Mouse (Mus musculus) c-Kit-negative CD71-positive TER-119-positive erythroid progenitor cells, embryonic 14.5 days (primary cell): ENCODE data around the gene Trpm6.
A peak's percentile ranks its signal among the peaks of the same experiment; 100 is the strongest.
"Not testable (repeated sequence)": the region's sequence is repeated elsewhere in the genome, so short reads cannot be mapped to it uniquely, and the experiment has no call there.

ENCODE experiments used
- DNase-seq: peaks from one replicate; pipeline ENCODE4 v3.0.0-alpha.2; 2013; ENCODE audit warnings: low read depth, low spot score

The Trpm6 gene

DNA sequence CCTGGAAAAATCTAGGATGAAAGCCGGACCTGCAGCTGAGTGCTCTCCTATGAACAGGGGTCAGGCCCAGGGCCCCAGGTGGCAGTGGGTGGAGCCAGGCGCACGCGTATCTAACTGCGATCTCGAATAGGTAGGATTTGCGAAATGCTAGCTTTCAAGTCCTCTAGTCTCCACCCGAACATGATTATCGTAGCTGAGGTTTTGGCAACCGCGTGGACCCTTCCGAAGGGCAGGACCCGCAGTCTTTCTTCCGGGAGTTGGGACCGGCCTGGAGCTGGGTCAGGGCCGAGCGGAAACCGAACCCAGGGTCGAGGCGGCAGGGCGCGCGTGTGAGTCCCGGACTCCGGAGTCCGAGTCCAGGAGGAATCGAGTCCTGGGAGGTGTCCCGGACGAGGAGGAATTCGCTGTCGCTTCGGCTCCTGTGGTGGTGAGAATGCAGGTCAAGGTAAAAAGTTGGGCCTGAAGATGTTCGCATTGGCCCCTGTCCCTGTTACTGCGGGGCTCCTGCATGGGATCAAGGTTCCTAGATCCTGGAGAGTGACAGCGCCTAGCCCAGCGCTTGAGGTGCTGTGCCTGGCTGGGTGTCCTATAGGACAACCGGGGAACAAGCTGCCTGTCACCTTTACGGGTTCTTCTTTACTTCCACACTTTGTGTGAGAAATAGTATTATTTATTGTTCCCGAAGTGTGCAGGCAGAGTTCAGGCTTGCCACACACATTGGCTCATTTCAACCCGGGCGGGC is at the start of gene Trpm6:
Trpm6 (plus strand) TSS at position 386 of the 742 bp plus-strand sequence.
- DNase-seq, result no peak

GRCm38 (mm10) chr19:18708101-18708500 is 41.7 kb upstream of the Trpm6 start:
- DNase-seq, result no peak

DNA sequence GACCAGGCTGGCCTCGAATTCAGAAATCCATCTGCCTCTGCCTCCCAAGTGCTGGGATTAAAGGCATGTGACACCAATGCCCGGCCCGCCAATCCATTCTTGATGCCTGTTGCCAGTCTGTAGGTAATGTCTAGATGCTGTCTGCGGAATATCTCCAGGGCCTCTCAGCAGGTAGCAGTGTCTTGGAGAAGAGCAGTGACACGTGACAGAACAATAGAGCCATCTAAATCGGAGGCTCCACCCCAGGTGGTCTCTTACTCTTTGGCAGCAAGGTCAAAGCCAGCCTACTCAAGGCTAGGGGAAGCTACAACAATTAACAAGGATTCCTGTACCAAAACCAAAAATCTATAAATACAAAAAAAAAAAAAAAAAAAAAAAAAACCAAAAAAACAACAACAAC is 38.9 kb upstream of the Trpm6 start:
- no peak for DNase-seq

- no peak for DNase-seq
Observed at GRCm38 (mm10) chr19:18711589-18711988, 38.2 kb upstream of the Trpm6 start.

DNA sequence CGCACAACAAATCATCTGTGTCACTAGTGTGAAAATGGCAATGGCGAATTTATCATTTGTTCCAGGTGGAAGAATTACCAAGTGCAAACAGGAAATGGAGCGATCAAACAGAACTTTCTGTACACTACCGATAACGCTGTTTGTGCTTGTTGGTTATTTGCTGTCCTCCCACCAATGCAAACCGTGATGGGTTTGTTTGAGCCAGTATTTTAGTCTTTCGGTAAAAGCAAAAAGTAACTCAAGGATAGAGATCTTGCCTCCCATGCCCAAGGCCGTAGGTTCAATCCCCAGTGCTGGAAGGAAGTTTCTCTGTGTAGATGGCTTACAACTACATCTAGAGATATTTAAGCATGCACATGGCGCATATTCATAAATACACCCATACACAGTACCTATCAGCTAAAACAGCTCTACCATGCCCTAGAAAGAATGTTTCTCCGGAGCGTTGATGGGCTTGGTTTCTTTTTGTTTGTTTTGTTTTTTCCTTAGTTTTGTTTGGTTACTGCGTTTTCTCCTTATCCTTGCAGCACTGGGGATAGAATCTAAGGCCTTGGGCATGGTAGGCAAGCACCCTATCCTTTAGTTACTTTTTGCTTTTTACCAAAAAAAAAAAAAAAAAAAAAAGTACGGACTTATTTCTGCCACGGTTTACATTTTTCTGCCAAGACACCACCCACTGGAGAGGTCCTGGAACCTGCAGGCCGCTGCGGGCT is 37.5 kb upstream of the Trpm6 start:
- DNase-seq, result no peak

DNA sequence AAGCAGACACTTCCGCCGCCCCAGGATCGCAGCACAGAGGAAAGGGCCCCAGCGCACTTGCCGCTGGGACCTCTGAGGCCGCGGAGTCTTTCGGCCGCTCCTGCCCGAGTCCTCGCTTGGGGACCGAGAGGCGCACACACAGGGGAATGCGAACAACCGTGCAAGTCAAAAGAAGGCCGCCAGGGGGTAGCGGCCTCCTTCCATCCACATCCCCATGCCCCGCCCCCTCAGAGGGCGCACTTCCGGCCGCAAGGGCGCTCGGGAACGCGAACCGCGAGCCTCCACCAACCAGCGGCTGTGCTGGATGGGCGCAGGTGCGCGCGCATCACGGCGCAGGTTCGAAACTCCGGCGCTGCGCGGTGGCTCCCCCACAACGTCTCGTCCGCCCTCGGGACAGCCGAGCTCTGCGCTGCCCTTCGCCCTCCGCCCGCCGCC is 36.9 kb upstream of the Trpm6 start, which contains the start of gene D030056L22Rik:
D030056L22Rik (plus strand) TSS at position 328 of the 435 bp plus-strand sequence.
- DNase-seq, result peak; percentile 98

DNA sequence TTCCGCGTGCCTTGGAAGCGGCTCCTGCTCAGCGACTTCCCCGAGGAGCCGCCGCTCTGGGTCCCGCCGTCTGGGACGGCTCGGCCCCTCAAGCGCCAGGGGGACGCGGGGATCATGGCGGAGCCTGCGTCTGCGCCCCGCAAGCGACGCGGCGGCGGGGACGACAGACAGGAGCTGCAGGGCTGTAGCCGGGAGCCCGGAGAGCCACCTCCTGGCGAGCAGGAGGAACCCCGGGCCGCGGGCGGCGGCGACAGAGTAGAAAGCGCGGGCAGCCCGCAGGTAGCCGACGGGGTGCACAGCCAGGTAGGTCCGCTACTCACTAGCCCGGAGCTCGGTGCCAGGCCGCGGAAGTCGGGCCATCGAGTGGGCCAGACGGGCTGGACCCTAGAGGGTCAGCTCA is 36.4 kb upstream of the Trpm6 start:
- DNase-seq, result not testable (repeated sequence)

DNA sequence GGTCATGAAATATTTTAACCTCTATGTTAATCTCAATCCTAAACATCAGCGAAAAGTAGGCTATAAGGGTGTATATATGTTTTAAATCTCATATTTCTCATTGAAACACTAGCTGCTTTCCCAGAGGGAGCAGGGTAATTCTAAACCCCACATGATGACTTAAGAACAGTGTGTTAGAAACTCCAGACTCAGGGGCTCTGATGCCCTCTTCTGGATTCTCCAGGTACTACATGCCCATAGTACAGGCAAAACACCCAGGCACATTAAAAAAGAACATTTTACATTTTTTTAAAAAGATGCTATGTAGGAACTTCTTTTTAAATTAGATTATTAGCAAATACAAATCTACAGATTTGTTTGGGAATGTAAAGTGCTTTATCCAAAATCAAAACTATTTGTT is 33.4 kb upstream of the Trpm6 start:
- no peak for DNase-seq

- DNase-seq, result no peak
Observed at GRCm38 (mm10) chr19:18720337-18720736, 29.4 kb upstream of the Trpm6 start.

- DNase-seq, result no peak
Observed at GRCm38 (mm10) chr19:18725186-18725585, 24.6 kb upstream of the Trpm6 start.

GRCm38 (mm10) chr19:18730255-18730654 is 19.5 kb upstream of the Trpm6 start:
- no peak for DNase-seq

DNA sequence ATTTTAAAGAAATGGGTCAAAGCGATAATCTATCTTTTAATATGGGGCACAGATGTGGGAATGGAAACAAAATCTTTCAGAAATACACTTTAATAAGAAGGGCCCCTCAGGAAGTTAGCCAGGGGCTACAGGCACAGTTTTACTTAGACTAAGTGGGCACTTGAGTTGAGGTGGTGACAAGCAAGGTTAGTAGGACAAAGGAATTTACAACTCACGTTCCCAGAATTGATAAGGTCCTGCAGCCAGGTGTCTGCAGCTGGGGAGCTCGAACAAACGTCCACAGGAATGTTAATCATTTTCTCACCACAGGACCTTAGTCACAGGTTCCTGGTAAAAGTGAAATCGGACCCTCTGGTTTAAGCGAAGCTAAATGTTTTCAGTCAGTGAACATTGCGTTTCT is 18.7 kb upstream of the Trpm6 start:
- DNase-seq, result no peak

DNA sequence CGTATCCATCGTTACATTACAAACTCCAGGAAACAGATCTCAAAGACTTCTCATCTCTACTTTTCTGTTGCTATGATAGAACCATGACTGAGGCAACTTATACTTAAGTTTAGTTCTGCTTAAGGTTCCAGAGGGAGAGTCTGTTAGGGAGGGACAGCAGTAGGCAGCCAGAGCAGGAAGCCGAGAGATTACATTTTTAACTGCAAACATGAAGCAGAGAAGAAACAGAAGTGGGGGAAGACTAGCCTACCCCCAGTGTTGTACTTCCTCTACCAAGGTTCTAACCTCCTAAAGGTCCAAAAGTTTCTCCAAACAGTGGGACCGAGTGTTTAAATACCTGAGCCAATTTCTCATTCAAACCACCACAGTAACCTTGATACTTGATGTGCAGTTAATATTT is 13.9 kb upstream of the Trpm6 start:
- no peak for DNase-seq

- DNase-seq, result no peak
Observed at GRCm38 (mm10) chr19:18739146-18739545, 10.6 kb upstream of the Trpm6 start.

DNA sequence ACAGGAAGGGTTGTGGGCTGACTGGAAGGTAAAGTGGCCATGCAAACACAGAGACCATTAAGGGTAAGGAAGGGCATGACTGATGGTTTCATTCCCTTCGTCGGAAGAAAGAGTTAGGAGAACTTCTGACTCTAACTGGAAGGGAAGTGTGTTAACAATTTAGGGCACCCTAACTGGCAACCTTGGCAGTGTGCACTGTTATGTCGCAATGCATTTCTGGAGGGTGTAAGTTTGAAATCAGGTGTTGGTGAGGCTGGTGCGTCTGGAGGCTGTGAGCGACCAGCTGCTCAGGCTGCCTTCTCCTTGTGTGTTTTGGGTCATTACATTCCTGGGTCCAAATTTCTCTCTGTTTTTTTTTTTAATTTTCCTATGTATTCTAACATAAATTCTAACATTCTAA is 5.8 kb upstream of the Trpm6 start:
- DNase-seq, result no peak

- no peak for DNase-seq
Observed at GRCm38 (mm10) chr19:18746576-18747340, 3.0 kb upstream of the Trpm6 start.

DNA sequence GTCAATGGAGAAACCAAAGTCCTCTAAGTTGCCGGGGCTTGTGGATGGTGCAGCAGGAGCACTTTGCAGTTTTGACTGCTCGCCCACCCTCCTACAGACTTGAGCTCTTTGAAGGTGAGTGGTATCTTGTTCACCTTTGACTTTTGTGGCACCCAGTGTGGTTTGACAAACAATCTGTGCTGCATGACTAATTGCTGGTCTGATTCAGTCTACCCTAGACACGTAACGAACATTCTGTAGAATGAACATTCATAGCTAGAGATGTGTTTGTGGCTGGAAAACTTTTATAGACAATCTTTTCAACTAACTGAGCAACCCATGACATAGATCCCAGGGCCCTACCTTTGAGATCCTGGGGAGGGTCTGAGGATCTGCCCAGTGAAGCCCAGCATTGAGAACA is 2.4 kb upstream of the Trpm6 start:
- DNase-seq, result no peak

- DNase-seq, result no peak
Observed at GRCm38 (mm10) chr19:18757191-18757590, 7.4 kb downstream of the Trpm6 start.

DNA sequence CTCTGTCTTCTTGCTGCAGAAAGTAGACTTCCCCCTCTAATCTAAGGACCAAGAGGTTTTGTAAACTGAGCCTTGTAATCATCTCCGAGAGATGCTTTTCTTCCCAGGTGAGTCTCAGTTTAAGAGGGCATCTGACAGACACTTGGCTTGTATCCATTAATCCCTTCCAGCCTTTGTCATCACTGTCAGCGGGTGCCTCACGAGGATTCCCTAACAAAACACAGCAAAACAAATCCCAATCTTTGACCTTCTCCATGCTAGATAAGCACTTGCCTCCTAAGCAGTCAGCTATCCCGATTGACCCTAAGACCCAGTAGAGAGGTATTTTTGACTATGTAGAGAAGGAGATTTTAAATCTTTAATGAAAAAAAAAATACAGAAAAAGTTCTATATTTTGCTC is 7.9 kb downstream of the Trpm6 start:
- no peak for DNase-seq

- no peak for DNase-seq
Observed at GRCm38 (mm10) chr19:18758269-18758668, 8.5 kb downstream of the Trpm6 start.

DNA sequence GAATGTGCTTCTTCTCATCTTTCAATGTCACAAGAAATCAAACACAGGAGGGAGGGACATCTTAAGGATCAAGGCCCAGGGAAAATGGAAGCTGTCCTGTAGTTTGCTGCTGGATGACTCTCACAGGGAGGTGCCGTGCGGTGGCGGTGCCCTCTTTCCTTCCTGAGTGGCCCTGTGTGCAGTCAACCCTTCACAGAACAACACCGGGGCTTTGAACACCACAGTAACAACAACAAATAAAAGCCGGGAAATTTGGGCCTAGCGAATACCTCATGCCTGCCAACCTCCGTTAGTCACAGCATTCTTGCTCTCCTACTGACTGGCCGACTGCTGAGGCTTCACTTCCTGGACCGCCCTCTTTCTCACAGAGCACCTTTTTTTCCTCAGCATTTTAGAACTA is 9.1 kb downstream of the Trpm6 start:
- DNase-seq, result no peak

- DNase-seq, result no peak
Observed at GRCm38 (mm10) chr19:18766399-18766798, 16.6 kb downstream of the Trpm6 start.
